Mouse (Mus musculus) left cerebral cortex, postnatal 14 days (tissue): Measurements from ENCODE around the gene Car2. TPM values are rescaled to one million over a fixed set of nuclear protein-coding genes. Genes with fewer than 3 reads are reported as not detected.

ENCODE experiments used
- DNase-seq, 2 experiments: peaks; one replicate each; pipeline ENCODE4 v3.0.0; 2021 to 2022; ENCODE audit warnings: low spot score in 2 of 2, mixed read lengths in 1 of 2
- intact Hi-C: fragments of 180-260 bp; cut with DNase I; formaldehyde crosslinking; loops from one replicate; pipeline ENCODE4 v1.15.1; 2025
- total RNA-seq, 2 experiments: library from RNA; stranded (reverse); gene quantifications; 2 replicates each; pipeline ENCODE4 v1.2.3; 2021

Car2 gene
- total RNA-seq, 2 experiments from 2014 or later: 73.3 to 76.3 TPM

GRCm38 (mm10) chr3:14876325-14876918 is 9.7 kb upstream of the Car2 start:
- intact Hi-C loops: no loop called here
- DNase-seq: no peak

GRCm38 (mm10) chr3:14877251-14877909 is 8.7 kb upstream of the Car2 start:
- no peak for DNase-seq
- intact Hi-C loops: no loop called here

- intact Hi-C loops: no loop called here
- no peak for DNase-seq
Observed at GRCm38 (mm10) chr3:14878749-14879223, 7.3 kb upstream of the Car2 start.

- intact Hi-C loops: no loop called here
- DNase-seq: no peak
Observed at GRCm38 (mm10) chr3:14879293-14879692, 6.8 kb upstream of the Car2 start.

- intact Hi-C loops: no loop called here
- DNase-seq: no peak
Observed at GRCm38 (mm10) chr3:14880277-14880676, 5.8 kb upstream of the Car2 start.

- intact Hi-C loops: no loop called here
- no peak for DNase-seq
Observed at GRCm38 (mm10) chr3:14882005-14882404, 4.1 kb upstream of the Car2 start.

- intact Hi-C loops: no loop called here
Observed at GRCm38 (mm10) chr3:14882756-14883155, 3.3 kb upstream of the Car2 start.

GRCm38 (mm10) chr3:14884826-14885225 is 1.2 kb upstream of the Car2 start:
- no peak for DNase-seq
- intact Hi-C loops: loop anchor here (5.0 kb wide), 1 partner anchor 307 kb away; no protein-coding TSS in a partner anchor

More at GRCm38 (mm10) chr3:14882756-14883155, 3.3 kb upstream of the Car2 start:
- no peak for DNase-seq

- no peak for DNase-seq
- intact Hi-C loops: loop anchor here (5.0 kb wide), 1 partner anchor 305 kb away; no protein-coding TSS in a partner anchor
Observed at GRCm38 (mm10) chr3:14887134-14887666, 1.1 kb downstream of the Car2 start.

- intact Hi-C loops: loop anchor here (5.0 kb wide), 1 partner anchor 305 kb away; no protein-coding TSS in a partner anchor
Observed at GRCm38 (mm10) chr3:14887686-14888295, 1.7 kb downstream of the Car2 start.

GRCm38 (mm10) chr3:14888549-14888948 is 2.5 kb downstream of the Car2 start:
- intact Hi-C loops: loop anchor here (5.0 kb wide), 1 partner anchor 304 kb away; no protein-coding TSS in a partner anchor
- no peak for DNase-seq

More at GRCm38 (mm10) chr3:14887686-14888295, 1.7 kb downstream of the Car2 start:
- DNase-seq: no peak

- intact Hi-C loops: loop anchor here (5.0 kb wide), 1 partner anchor 303 kb away; no protein-coding TSS in a partner anchor
- no peak for DNase-seq
Observed at GRCm38 (mm10) chr3:14889085-14889484, 3.0 kb downstream of the Car2 start.

- DNase-seq: no peak
Observed at GRCm38 (mm10) chr3:14889716-14890409, 3.8 kb downstream of the Car2 start.

GRCm38 (mm10) chr3:14892991-14893390 is 6.9 kb downstream of the Car2 start:
- DNase-seq: no peak
- intact Hi-C loops: no loop called here

More at GRCm38 (mm10) chr3:14889716-14890409, 3.8 kb downstream of the Car2 start:
- intact Hi-C loops: loop anchor here (5.0 kb wide), 1 partner anchor 302 kb away; no protein-coding TSS in a partner anchor

GRCm38 (mm10) chr3:14893700-14894099 is 7.6 kb downstream of the Car2 start:
- intact Hi-C loops: no loop called here
- no peak for DNase-seq

- DNase-seq: no peak
- intact Hi-C loops: no loop called here
Observed at GRCm38 (mm10) chr3:14895333-14895732, 9.3 kb downstream of the Car2 start.

- intact Hi-C loops: no loop called here
- DNase-seq: no peak
Observed at GRCm38 (mm10) chr3:14897770-14898169, 11.7 kb downstream of the Car2 start.

GRCm38 (mm10) chr3:14903380-14903779 is 17.3 kb downstream of the Car2 start:
- intact Hi-C loops: no loop called here
- no peak for DNase-seq

- intact Hi-C loops: no loop called here
- no peak for DNase-seq
Observed at GRCm38 (mm10) chr3:14904165-14904564, 18.1 kb downstream of the Car2 start.
